Mouse (Mus musculus): ENCODE results near the gene Mrto4. TPM values are rescaled to one million over a fixed set of nuclear protein-coding genes. Genes with fewer than 3 reads are reported as not detected.

Gene Mrto4
- total RNA-seq, 2 experiments from 2014 or later: 72.2 to 154 TPM

Other genes with a start within 250 kb of the Mrto4 start
- 517 and 531 TPM in 2 replicates for gene Minos1, start 221.5 kb downstream of the Mrto4 start, total RNA-seq (2015)
- 167 and 172 TPM in 2 replicates for gene Minos1, start 221.5 kb downstream of the Mrto4 start, total RNA-seq (2017)
- gene Capzb, start 159.7 kb downstream of the Mrto4 start, total RNA-seq (2015): 409 and 415 TPM in 2 replicates
- gene Capzb, start 159.7 kb downstream of the Mrto4 start, total RNA-seq (2017): 139 and 157 TPM in 2 replicates
- gene Pqlc2, start 41.9 kb downstream of the Mrto4 start, total RNA-seq (2015): 3.5 and 5.6 TPM in 2 replicates
- 1.3 and 3.9 TPM in 2 replicates for gene Pqlc2, start 41.9 kb downstream of the Mrto4 start, total RNA-seq (2017)
- gene Akr7a5, start 41.8 kb downstream of the Mrto4 start, total RNA-seq (2015): 10.6 and 11.8 TPM in 2 replicates
- gene Akr7a5, start 41.8 kb downstream of the Mrto4 start, total RNA-seq (2017): 11.2 and 13.0 TPM in 2 replicates
- 19.2 and 19.8 TPM in 2 replicates for gene Emc1, start within 50 bp of the Mrto4 start, total RNA-seq (2015)
- gene Emc1, start within 50 bp of the Mrto4 start, total RNA-seq (2017): 30.3 and 42.6 TPM in 2 replicates
- gene Ubr4, start within 50 bp of the Mrto4 start, total RNA-seq (2015): 63.6 and 83.1 TPM in 2 replicates
- 41.7 and 46.1 TPM in 2 replicates for gene Ubr4, start within 50 bp of the Mrto4 start, total RNA-seq (2017)
- gene Iffo2, start 178.0 kb upstream of the Mrto4 start, total RNA-seq (2015): 0.39 and 0.69 TPM in 2 replicates
- gene Iffo2, start 178.0 kb upstream of the Mrto4 start, total RNA-seq (2017): 0.33 and 1.2 TPM in 2 replicates